Mouse (Mus musculus) embryo, embryonic 10 days (tissue): Measurements from ENCODE around the gene Cfap52.
A peak's percentile ranks its signal among the peaks of the same experiment; 100 is the strongest.

Source experiments
- DNase-seq: peaks from one replicate; pipeline ENCODE4 v3.0.0-alpha.2; 2015; ENCODE audit warnings: low spot score

Gene Cfap52

GRCm38 (mm10) chr11:67965242-67965883 lies at the start of gene Cfap52:
Gene Cfap52 (minus strand): TSS chr11:67965651.
- peak; percentile 95 for DNase-seq

- DNase-seq: no peak
These were observed 46.8 kb upstream of the Cfap52 start for GRCm38 (mm10) chr11:68012207-68012606.

- DNase-seq: no peak
These were observed 43.9 kb upstream of the Cfap52 start for GRCm38 (mm10) chr11:68009377-68009776.

GRCm38 (mm10) chr11:68007645-68008044 lies 42.2 kb upstream of the Cfap52 start:
- peak; percentile 68 for DNase-seq

GRCm38 (mm10) chr11:68006216-68006789 lies 40.9 kb upstream of the Cfap52 start:
- no peak for DNase-seq

GRCm38 (mm10) chr11:68004191-68004590 lies 38.7 kb upstream of the Cfap52 start:
- peak; percentile 80 for DNase-seq

GRCm38 (mm10) chr11:67999629-68000028 lies 34.2 kb upstream of the Cfap52 start:
- no peak for DNase-seq

GRCm38 (mm10) chr11:67998905-67999304 lies 33.5 kb upstream of the Cfap52 start:
- DNase-seq: no peak

GRCm38 (mm10) chr11:67995965-67996364 lies 30.5 kb upstream of the Cfap52 start:
- DNase-seq: no peak

GRCm38 (mm10) chr11:67991240-67991639 lies 25.8 kb upstream of the Cfap52 start:
- no peak for DNase-seq

GRCm38 (mm10) chr11:67983564-67983963 lies 18.1 kb upstream of the Cfap52 start:
- no peak for DNase-seq

GRCm38 (mm10) chr11:67975252-67975651 lies 9.8 kb upstream of the Cfap52 start:
- DNase-seq: peak; percentile 65

GRCm38 (mm10) chr11:67973225-67973624 lies 7.8 kb upstream of the Cfap52 start:
- DNase-seq: no peak

- no peak for DNase-seq
These were observed 7.2 kb upstream of the Cfap52 start for GRCm38 (mm10) chr11:67972606-67973005.

GRCm38 (mm10) chr11:67967831-67968230 lies 2.4 kb upstream of the Cfap52 start:
- no peak for DNase-seq

GRCm38 (mm10) chr11:67965905-67966878 lies 741 bp upstream of the Cfap52 start, which contains the start of gene Stx8:
Gene Stx8 (plus strand): TSS chr11:67966193.
- peak; percentile 95 for DNase-seq

GRCm38 (mm10) chr11:67964110-67964509 lies 1.3 kb downstream of the Cfap52 start:
- DNase-seq: no peak

- no peak for DNase-seq
These were observed 11.0 kb downstream of the Cfap52 start for GRCm38 (mm10) chr11:67954413-67954812.

GRCm38 (mm10) chr11:67953604-67954003 lies 11.8 kb downstream of the Cfap52 start:
- no peak for DNase-seq

GRCm38 (mm10) chr11:67949475-67949874 lies 16.0 kb downstream of the Cfap52 start:
- no peak for DNase-seq

GRCm38 (mm10) chr11:67948229-67948628 lies 17.2 kb downstream of the Cfap52 start:
- no peak for DNase-seq

GRCm38 (mm10) chr11:67932156-67932555 lies 33.3 kb downstream of the Cfap52 start:
- DNase-seq: no peak
